Mouse (Mus musculus) neural tube, embryonic 15.5 days (tissue): Measurements from ENCODE around the gene Sesn1. TPM values are rescaled to one million over a fixed set of nuclear protein-coding genes. Genes with fewer than 3 reads are reported as not detected.

Experiments used
- polyA plus RNA-seq: library from polyadenylated mRNA; unstranded; fragments of >200 nt; fragmentation: Nextera tagmentation; extraction: Ambion mirVana; gene quantifications from 2 replicates; pipeline ENCODE4 v1.2.1, GENCODE M21; 2015

The Sesn1 gene
- polyA plus RNA-seq, 1 experiment from 2014 or later: 33.4 TPM

Other genes starting within 250 kb of the Sesn1 start
- gene Ccdc162, start 93.3 kb upstream of the Sesn1 start, polyA plus RNA-seq: 1.2 and 1.3 TPM in 2 replicates
- 15.7 and 19.4 TPM in 2 replicates for gene Cep57l1, start 64 bp upstream of the Sesn1 start, polyA plus RNA-seq
- 7.1 and 10.2 TPM in 2 replicates for gene Armc2, start 208.5 kb downstream of the Sesn1 start, polyA plus RNA-seq